Mouse (Mus musculus) ES-E14 (cell line): Measurements from ENCODE around the gene Kdm1b. TPM values are rescaled to one million over a fixed set of nuclear protein-coding genes. Genes with fewer than 3 reads are reported as not detected.
A peak's percentile ranks its signal among the peaks of the same experiment; 100 is the strongest.

ENCODE experiments used
- DNase-seq: peaks from one replicate; pipeline ENCODE4 v3.0.0-alpha.2; 2013; ENCODE audit warnings: low read depth, low spot score
- H3K27ac ChIP-seq: 2 replicates; pipeline ENCODE4 v1.5.1; 2012; ENCODE audit warnings: low read depth, mild to moderate bottlenecking, low read length, moderate library complexity, mixed read lengths; ENCODE audit not compliant: poor library complexity, insufficient read depth, severe bottlenecking
- H3K36me3 ChIP-seq: 2 replicates; pipeline ENCODE4 v1.6.1; 2012; ENCODE audit warnings: mild to moderate bottlenecking, low read length, moderate library complexity, mixed read lengths; ENCODE audit not compliant: control insufficient read depth, poor library complexity, insufficient read depth, severe bottlenecking
- H3K4me1 ChIP-seq, 2 experiments: fragments of 150-350 bp in 1 of 2; sonication (generic) in 1 of 2; 2 replicates each; pipeline ENCODE4 v1.6.1; 2012; ENCODE audit warnings: low read length in 2 of 2, mild to moderate bottlenecking in 1 of 2, mixed read lengths in 1 of 2; ENCODE audit not compliant: control insufficient read depth in 2 of 2, insufficient read depth in 2 of 2, poor library complexity in 1 of 2
- H3K4me3 ChIP-seq, 2 experiments: fragments of 150-350 bp in 1 of 2; sonication (generic) in 1 of 2; 2 replicates each; pipeline ENCODE4 v1.5.1; 2012; ENCODE audit warnings: low read length in 2 of 2, low read depth in 1 of 2, mild to moderate bottlenecking in 1 of 2, mixed read lengths in 1 of 2; ENCODE audit not compliant: insufficient read depth in 1 of 2, poor library complexity in 1 of 2, severe bottlenecking in 1 of 2
- H3K9ac ChIP-seq: 2 replicates; pipeline ENCODE4 v1.6.1; 2012; ENCODE audit warnings: low read depth, mild to moderate bottlenecking, low read length, mixed read lengths; ENCODE audit not compliant: poor library complexity, insufficient read depth, severe bottlenecking
- H3K9me3 ChIP-seq: fragments of 150-350 bp; sonication (generic); 2 replicates; pipeline ENCODE4 v1.6.1; 2012; ENCODE audit warnings: low read depth, mild to moderate bottlenecking, low read length; ENCODE audit not compliant: control insufficient read depth, insufficient read depth
- CHD2 ChIP-seq: IDR thresholded peaks from 2 replicates; pipeline ENCODE4 v1.6.1; 2014; ENCODE audit warnings: mild to moderate bottlenecking, low read depth, low read length, inconsistent platforms
- HCFC1 ChIP-seq: IDR thresholded peaks from 2 replicates; pipeline ENCODE4 v1.6.1; 2012; ENCODE audit warnings: low read length, inconsistent platforms, borderline replicate concordance; ENCODE audit not compliant: insufficient read depth
- MAFK ChIP-seq: IDR thresholded peaks from 2 replicates; pipeline ENCODE4 v1.6.1; 2014; ENCODE audit warnings: mild to moderate bottlenecking, low read depth, low read length, inconsistent platforms; ENCODE audit not compliant: insufficient read depth
- ZC3H11A ChIP-seq: IDR thresholded peaks from 2 replicates; pipeline ENCODE4 v1.6.1; 2012; ENCODE audit warnings: low read depth, mild to moderate bottlenecking, inconsistent platforms, low read length, borderline replicate concordance
- ZNF384 ChIP-seq: IDR thresholded peaks from 2 replicates; pipeline ENCODE4 v1.6.1; 2012; ENCODE audit warnings: low read depth, low read length, inconsistent platforms
- in situ Hi-C, 2 experiments: fragments of 600-800 bp; cut with MboI; formaldehyde crosslinking; loops; one replicate each; pipeline ENCODE4 v1.15.1; 2025; ENCODE audit warnings: low sequenced_read_pairs in 2 of 2, inconsistent platforms in 1 of 2; ENCODE audit not compliant: unreplicated experiment in 2 of 2
- total RNA-seq: library from RNA; depleted of rRNA; stranded (reverse); fragments of 300-350 nt; gene quantifications from 2 replicates; pipeline ENCODE4 v1.2.3, GENCODE M21; 2012; rRNA removed

Gene Kdm1b
- 9.5 and 11.6 TPM in 2 replicates for total RNA-seq

DNA sequence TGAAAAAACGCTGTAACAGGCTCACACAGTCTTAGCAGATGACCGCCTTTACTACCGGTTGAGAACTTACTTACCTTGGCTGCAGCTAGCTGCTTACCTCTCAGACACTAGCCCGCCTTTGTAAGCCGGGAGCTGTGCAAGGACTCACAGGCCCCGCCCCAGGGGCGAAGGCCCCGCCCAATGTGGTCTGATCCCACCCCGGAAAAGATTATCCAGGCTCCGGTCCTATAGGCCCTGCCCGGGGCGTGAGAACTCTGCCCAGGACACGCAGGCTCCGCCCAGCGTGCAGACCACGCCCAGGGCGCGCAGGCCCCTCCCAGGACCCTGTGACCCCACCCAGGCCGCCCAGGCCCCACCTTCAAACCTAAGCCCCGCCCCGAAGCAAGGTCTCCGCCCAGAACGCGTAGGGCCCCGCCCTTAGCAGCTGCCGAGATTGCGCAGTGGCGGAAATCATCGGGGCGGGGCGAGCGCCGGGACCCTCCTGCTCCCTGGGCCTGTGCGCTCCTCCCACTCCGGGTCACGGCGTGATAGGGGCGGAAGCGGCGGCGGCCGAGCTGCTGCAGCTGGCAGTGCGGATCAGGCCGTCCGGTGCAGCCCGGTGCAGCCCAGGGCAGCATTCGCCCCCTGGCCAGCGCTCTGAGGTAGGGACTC is at the start of gene Kdm1b:
TSS of gene Kdm1b (plus strand) at position 470 of the 651 bp plus-strand sequence.
- Histone ChIP-seq H3K27ac (no peak within 1 kb of the TSS), H3K36me3 (no peaks in the 10 kb centered on the region), H3K4me1 (peaks cover 0 to 3% of the 10 kb centered on the region in 2 experiments; a peak in 1 of 4 replicates), H3K9ac (peak within 1 kb of the TSS; percentile 73), H3K4me3 (peak within 1 kb of the TSS; percentile 81 to 96), H3K9me3 (no peaks in the 10 kb centered on the region)
- peak; percentile 99 for DNase-seq
- TF ChIP-seq ZNF384: no peak
- no peak for TF ChIP-seq MAFK
- TF ChIP-seq ZC3H11A: no peak
- TF ChIP-seq CHD2: no peak
- no peak for TF ChIP-seq HCFC1
- in situ Hi-C loops: no loop called here

DNA sequence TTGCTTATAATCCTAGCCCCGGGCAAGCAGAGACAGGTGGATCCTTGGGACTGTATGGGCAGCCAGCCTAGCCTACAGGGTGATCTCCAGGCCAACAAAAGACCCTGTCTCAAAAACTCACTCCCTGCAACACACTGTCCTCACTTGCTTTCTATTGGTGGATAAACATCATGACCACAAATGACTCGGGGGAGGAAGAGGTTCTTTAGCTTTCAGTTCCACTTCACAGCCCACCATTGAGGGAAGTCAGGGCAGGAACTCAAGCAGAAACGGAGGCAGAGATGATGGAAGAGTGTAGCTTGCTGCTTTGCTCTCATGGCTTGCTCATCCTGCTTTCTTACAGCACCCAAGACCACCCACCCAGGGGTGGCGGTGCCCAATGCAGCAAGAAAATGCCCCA is 45.9 kb upstream of the Kdm1b start:
- no peak for TF ChIP-seq ZNF384
- TF ChIP-seq MAFK: no peak
- no peak for TF ChIP-seq ZC3H11A
- TF ChIP-seq HCFC1: no peak
- no peak for TF ChIP-seq CHD2
- DNase-seq: no peak
- peaks cover 0 to 3% of the 10 kb centered on the region in 2 experiments; a peak in 2 of 4 replicates for H3K4me1 ChIP-seq
- no peak overlapping the region for H3K4me3 ChIP-seq
- no peak overlapping the region for H3K9ac ChIP-seq
- no peak overlapping the region for H3K27ac ChIP-seq
- no peaks in the 10 kb centered on the region for H3K9me3 ChIP-seq
- in situ Hi-C loops: no loop called here
- H3K36me3 ChIP-seq: no peaks in the 10 kb centered on the region

DNA sequence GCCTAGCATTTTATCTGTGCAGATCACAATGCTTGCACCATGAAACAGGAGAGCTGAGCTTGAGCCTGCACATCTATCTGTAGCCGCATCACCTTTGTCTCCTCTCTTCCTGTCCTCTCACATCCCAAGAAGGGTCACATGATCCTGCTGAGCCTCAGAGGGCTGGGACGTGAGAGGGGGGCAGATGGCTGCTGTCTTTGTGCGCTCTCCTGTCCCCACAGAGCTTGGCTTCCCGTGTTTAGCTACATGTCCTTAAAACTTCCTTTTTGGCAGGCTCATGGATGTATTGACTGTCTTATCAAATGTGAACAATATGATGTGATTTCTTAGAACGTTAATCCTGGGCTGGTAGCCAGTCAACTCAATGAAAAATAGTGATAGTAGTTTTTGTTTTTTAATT is 43.8 kb upstream of the Kdm1b start:
- H3K9me3 ChIP-seq: no peaks in the 10 kb centered on the region
- TF ChIP-seq ZC3H11A: no peak
- TF ChIP-seq CHD2: no peak
- no peak for TF ChIP-seq MAFK
- TF ChIP-seq ZNF384: no peak
- no peak for TF ChIP-seq HCFC1
- no peak overlapping the region for H3K4me3 ChIP-seq
- in situ Hi-C loops: no loop called here
- no peaks in the 10 kb centered on the region for H3K36me3 ChIP-seq
- DNase-seq: no peak
- no peak overlapping the region for H3K9ac ChIP-seq
- peaks cover 0 to 3% of the 10 kb centered on the region in 2 experiments; a peak in 2 of 4 replicates for H3K4me1 ChIP-seq
- H3K27ac ChIP-seq: no peak overlapping the region

DNA sequence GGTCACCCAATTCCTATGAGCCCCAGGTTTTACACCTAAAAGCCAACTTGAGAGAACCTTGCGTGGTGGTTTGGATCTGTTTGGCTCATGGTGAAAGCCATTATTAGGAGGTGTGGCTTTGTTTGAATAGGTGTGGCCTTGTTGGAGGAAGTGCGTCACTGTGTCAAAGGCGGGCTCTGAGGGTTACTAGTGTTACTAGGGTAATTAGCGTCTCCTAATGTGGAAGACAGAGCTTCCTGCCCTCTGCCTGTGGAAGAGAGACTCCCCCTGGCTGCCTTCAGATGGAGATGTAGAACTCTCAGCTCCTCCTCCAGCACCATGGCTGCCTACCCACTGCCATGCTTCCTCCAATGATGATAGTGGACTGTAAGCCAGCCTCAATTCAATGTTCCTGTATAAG is 41.7 kb upstream of the Kdm1b start:
- no peak for DNase-seq
- Histone ChIP-seq H3K9me3 (no peaks in the 10 kb centered on the region), H3K27ac (no peak overlapping the region), H3K4me3 (no peak overlapping the region), H3K4me1 (peaks cover 0 to 5% of the 10 kb centered on the region in 2 experiments; a peak in 2 of 4 replicates), H3K9ac (no peak overlapping the region), H3K36me3 (no peaks in the 10 kb centered on the region)
- TF ChIP-seq CHD2: no peak
- no peak for TF ChIP-seq HCFC1
- no peak for TF ChIP-seq MAFK
- no peak for TF ChIP-seq ZNF384
- TF ChIP-seq ZC3H11A: no peak
- in situ Hi-C loops: loop anchor here in 1 of 2 experiments (25.0 kb wide), 1 partner anchor 164 kb away; no protein-coding TSS in a partner anchor

DNA sequence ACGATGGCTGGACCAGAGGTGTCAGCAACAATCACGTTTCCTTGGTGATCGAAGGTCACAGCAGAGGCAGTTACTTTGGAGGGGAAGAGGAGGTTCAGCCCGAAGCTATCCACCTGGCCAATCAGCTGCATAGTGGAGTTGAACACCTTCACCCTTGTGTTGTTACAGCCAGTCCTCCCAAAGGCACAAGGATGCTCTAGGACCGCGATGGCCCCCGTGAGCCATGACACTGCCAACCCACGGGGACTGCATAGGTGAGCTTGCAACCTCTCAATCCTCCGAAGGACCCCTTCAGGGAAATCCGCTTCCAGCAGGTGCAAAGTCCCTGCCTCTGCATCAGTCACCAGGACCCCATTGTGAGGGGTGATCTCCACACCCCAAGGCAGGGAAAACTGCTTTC is 29.6 kb upstream of the Kdm1b start:
- in situ Hi-C loops: loop anchor here (10.0 to 25.0 kb wide), 2 partner anchors 176 to 189 kb away; no protein-coding TSS in a partner anchor
- H3K4me1 ChIP-seq: 0 out of 4 replicates have a peak, but pooled peaks cover 0 to 2% of the 10 kb centered on the region in 2 experiments
- no peak for DNase-seq
- H3K9me3 ChIP-seq: 0 out of 2 replicates have a peak, but pooled peaks cover 3% of the 10 kb centered on the region
- TF ChIP-seq ZNF384 (no peak), ZC3H11A (no peak), HCFC1 (no peak), MAFK (no peak), CHD2 (no peak)
- H3K27ac ChIP-seq: no peak overlapping the region
- peak overlapping the region; percentile 63 to 82; a peak in 3 of 4 replicates for H3K4me3 ChIP-seq
- no peak overlapping the region for H3K9ac ChIP-seq
- no peaks in the 10 kb centered on the region for H3K36me3 ChIP-seq
